Mouse (Mus musculus) midbrain, embryonic 14.5 days (tissue): Measurements from ENCODE around the gene Wbp2nl. TPM values are rescaled to one million over a fixed set of nuclear protein-coding genes. Genes with fewer than 3 reads are reported as not detected.

Experiments used
- ATAC-seq: fragments of 200-750 bp; cut with Nextera tagmentation; 2 replicates; pipeline ENCODE4 v1.8.0; 2017; ENCODE audit warnings: moderate number of reproducible peaks, moderate library complexity; ENCODE audit not compliant: low FRiP score, low TSS enrichment
- DNase-seq: peaks from one replicate; pipeline ENCODE4 v3.0.0-alpha.2; 2015
- H3K27ac ChIP-seq: fragments of 300-500 bp; sonication (generic); replicated peaks from 2 replicates; pipeline ENCODE4 v1.5.1; 2014; ENCODE audit warnings: mild to moderate bottlenecking, low read depth, low read length, moderate library complexity
- H3K27me3 ChIP-seq: fragments of 300-500 bp; sonication (generic); 2 replicates; pipeline ENCODE4 v1.6.1; 2014; ENCODE audit warnings: low read length, control low read depth, mixed read lengths; ENCODE audit not compliant: control insufficient read depth, insufficient read depth
- H3K36me3 ChIP-seq: fragments of 300-500 bp; sonication (generic); 2 replicates; pipeline ENCODE4 v1.6.1; 2014; ENCODE audit warnings: low read length, control low read depth; ENCODE audit not compliant: control insufficient read depth, insufficient read depth
- H3K4me1 ChIP-seq: fragments of 300-500 bp; sonication (generic); 2 replicates; pipeline ENCODE4 v1.6.1; 2014; ENCODE audit warnings: mild to moderate bottlenecking, antibody characterized with exemption, low read length, control low read depth; ENCODE audit not compliant: control insufficient read depth, insufficient read depth
- H3K4me2 ChIP-seq: fragments of 300-500 bp; sonication (generic); 2 replicates; pipeline ENCODE4 v1.6.1; 2014; ENCODE audit warnings: mild to moderate bottlenecking, low read length, moderate library complexity
- H3K4me3 ChIP-seq: fragments of 300-500 bp; sonication (generic); replicated peaks from 2 replicates; pipeline ENCODE4 v1.5.1; 2014; ENCODE audit warnings: low read depth, low read length
- H3K9ac ChIP-seq: fragments of 300-500 bp; sonication (generic); replicated peaks from 2 replicates; pipeline ENCODE4 v1.6.1; 2014; ENCODE audit warnings: mild to moderate bottlenecking, low read length, moderate library complexity
- H3K9me3 ChIP-seq: fragments of 300-500 bp; sonication (generic); 2 replicates; pipeline ENCODE4 v1.6.1; 2016; ENCODE audit warnings: low read length, control low read depth, mixed read lengths; ENCODE audit not compliant: control insufficient read depth
- WGBS: fragments of 180-500 bp; shearing (Covaris S2); extraction: QIAGEN DNeasy Blood & Tissue Kit; methylation state at CpG from one replicate; pipeline ENCODE4 v1.1.7; 2014; 5-methylcytosine and 5-hydroxymethylcytosine counted together
- polyA plus RNA-seq: library from polyadenylated mRNA; unstranded; fragments of >200 nt; fragmentation: Nextera tagmentation; extraction: Ambion mirVana; gene quantifications from 2 replicates; pipeline ENCODE4 v1.2.1, GENCODE M21; 2014

Gene Wbp2nl
- polyA plus RNA-seq, 1 experiment from 2014 or later: not detected

DNA sequence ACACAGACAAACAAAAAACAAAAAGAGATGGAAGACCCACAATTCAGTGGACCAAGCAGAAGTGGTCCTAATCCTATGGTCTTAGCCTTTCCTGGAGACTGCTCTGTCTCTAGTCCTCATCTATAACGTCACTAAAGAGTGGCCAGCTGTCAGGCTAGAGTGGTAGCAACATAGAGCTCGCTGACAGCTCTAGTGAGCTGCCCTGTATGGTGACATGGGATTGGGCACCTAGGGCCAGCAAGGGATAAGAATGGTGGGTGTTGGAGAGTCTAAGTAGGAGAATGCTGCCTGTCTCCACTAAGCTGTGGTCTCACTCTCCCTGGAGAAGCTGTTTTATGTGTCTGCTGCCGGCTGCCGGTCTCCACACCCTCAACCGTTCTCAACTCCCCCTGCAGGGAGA, 5.9 kb upstream of the Wbp2nl start:
- ATAC-seq (0 out of 2 replicates have a peak, but pooled peaks have one; percentile 21), DNase-seq (no peak)
- peaks cover 11% of the 10 kb centered on the region; the same call in 1 of the 2 replicates for H3K4me1 ChIP-seq
- H3K9ac ChIP-seq: no peak overlapping the region
- peaks cover 45% of the 10 kb centered on the region for H3K36me3 ChIP-seq
- WGBS: 12% methylated on average over 5 of the region's 5 CpGs
- H3K27ac ChIP-seq: peak overlapping the region; percentile 47
- no peak overlapping the region for H3K4me3 ChIP-seq
- peak overlapping the region; percentile 18; the same call in 1 of the 2 replicates for H3K4me2 ChIP-seq
- H3K27me3 ChIP-seq: no peaks in the 10 kb centered on the region
- no peaks in the 10 kb centered on the region for H3K9me3 ChIP-seq

DNA sequence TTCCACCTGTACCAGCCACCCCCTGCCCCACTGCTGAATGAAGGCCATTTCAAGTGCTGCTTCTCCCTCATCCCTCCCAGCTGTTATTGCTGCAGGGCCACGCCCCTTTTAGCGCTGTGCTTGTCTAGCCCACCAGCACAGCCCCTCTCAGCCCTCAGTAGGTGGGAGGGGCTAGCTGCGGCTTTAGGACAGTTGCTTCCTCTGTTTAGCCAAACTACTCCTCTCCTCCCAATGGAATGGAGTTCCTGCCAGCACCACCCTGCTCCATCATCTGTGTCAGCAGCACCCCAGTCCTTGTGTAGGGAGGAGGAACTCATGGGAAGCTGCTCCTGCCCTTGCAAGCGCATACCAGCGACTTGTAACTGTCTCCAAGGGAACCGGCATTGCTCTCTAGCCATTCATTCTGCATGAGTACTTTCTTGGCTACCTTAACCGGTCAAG, 5.5 kb upstream of the Wbp2nl start:
- Histone ChIP-seq H3K9ac (no peak overlapping the region), H3K4me1 (peaks cover 11% of the 10 kb centered on the region; the same call in 1 of the 2 replicates), H3K36me3 (peaks cover 40% of the 10 kb centered on the region), H3K4me2 (peak overlapping the region; percentile 18; the same call in 1 of the 2 replicates), H3K4me3 (no peak overlapping the region), H3K27me3 (no peaks in the 10 kb centered on the region), H3K27ac (peak overlapping the region; percentile 47), H3K9me3 (no peaks in the 10 kb centered on the region)
- DNase-seq: peak; percentile 71
- ATAC-seq: peak; percentile 57
- WGBS: 5% methylated on average over 7 of the region's 7 CpGs

DNA sequence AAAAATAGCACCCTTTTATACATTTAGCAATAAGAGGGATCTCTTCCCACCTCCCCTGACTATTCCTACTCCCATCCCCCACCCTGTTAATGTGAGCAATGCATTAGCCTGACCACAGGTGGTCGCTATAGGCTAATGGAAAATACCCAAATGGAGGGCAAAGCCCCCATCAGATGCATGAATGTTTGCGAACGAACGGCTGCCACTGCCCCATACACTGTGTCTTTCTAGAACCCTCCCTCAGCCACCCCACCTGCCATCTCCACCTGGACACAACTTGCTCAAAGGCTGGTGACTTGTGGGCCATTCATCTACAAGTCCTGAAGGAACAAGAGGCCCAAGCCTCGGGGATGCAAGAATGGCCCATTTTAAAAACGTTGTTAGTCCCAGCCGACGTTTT, 4.7 kb upstream of the Wbp2nl start:
- peaks cover 11% of the 10 kb centered on the region; the same call in 1 of the 2 replicates for H3K4me1 ChIP-seq
- peak; percentile 78 for DNase-seq
- 38% methylated on average over 8 of the region's 8 CpGs for WGBS

DNA sequence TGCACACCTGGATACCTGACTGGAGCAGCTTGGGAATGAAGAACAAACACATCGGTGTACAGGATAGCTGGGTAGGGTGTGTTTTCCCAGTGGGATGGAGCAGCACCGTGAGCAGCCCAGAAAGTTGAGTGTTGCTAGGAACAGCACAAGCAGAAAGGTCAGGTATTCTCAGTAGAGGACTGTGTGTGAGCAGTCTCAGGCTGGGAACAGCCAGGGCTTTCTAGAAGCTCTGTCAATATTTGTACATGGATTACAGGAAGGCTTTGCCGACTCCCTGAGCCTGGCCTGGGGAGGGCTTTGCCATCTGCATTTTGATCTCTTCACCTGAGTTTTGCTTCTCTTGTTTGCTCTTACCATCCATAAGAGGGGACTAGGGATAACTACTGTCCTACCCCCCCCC, 8.4 kb downstream of the Wbp2nl start:
- DNase-seq (no peak), ATAC-seq (no peak)
- 84% methylated on average over 3 of the region's 3 CpGs for WGBS

More for the DNA sequence above, 4.7 kb upstream of the Wbp2nl start:
- peaks cover 33% of the 10 kb centered on the region for H3K36me3 ChIP-seq
- no peak overlapping the region for H3K4me3 ChIP-seq
- H3K9ac ChIP-seq: no peak overlapping the region
- no peaks in the 10 kb centered on the region for H3K27me3 ChIP-seq
- H3K4me2 ChIP-seq: no peak overlapping the region
- no peak for ATAC-seq
- H3K9me3 ChIP-seq: no peaks in the 10 kb centered on the region
- H3K27ac ChIP-seq: 0 out of 2 replicates have a peak overlapping the region, but pooled peaks have one; percentile 47

DNA sequence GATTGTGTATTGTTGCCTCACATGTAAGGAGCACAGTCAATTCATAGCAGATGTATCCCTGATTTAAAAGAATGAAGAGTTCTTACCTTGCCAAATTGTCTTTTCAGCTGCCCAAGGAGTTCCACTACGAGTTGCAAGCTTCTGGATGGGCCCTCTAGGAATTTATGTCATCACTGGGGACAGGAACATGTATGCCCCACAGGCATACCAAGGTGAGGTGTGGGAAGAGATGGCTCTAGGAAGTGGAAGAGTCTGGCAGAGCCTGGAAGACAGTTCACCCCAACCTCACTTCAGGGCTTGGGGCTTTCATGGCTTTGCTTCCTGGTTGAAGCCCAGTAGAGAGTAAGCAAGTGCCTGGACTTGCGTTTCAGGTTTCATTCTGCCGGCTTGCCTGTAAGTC, 9.7 kb downstream of the Wbp2nl start:
- no peaks in the 10 kb centered on the region for H3K27me3 ChIP-seq
- no peak overlapping the region for H3K27ac ChIP-seq
- H3K4me1 ChIP-seq: no peaks in the 10 kb centered on the region
- 86% methylated on average over 3 of the region's 3 CpGs for WGBS
- ATAC-seq (no peak), DNase-seq (no peak)
- no peaks in the 10 kb centered on the region for H3K9me3 ChIP-seq
- H3K4me3 ChIP-seq: no peak overlapping the region
- H3K4me2 ChIP-seq: no peak overlapping the region
- no peak overlapping the region for H3K9ac ChIP-seq
- no peaks in the 10 kb centered on the region for H3K36me3 ChIP-seq

More for the DNA sequence above, 8.4 kb downstream of the Wbp2nl start:
- no peak overlapping the region for H3K4me2 ChIP-seq
- H3K36me3 ChIP-seq: no peaks in the 10 kb centered on the region
- H3K9me3 ChIP-seq: no peaks in the 10 kb centered on the region
- H3K9ac ChIP-seq: no peak overlapping the region
- H3K4me3 ChIP-seq: no peak overlapping the region
- no peak overlapping the region for H3K27ac ChIP-seq
- no peaks in the 10 kb centered on the region for H3K4me1 ChIP-seq
- H3K27me3 ChIP-seq: no peaks in the 10 kb centered on the region

DNA sequence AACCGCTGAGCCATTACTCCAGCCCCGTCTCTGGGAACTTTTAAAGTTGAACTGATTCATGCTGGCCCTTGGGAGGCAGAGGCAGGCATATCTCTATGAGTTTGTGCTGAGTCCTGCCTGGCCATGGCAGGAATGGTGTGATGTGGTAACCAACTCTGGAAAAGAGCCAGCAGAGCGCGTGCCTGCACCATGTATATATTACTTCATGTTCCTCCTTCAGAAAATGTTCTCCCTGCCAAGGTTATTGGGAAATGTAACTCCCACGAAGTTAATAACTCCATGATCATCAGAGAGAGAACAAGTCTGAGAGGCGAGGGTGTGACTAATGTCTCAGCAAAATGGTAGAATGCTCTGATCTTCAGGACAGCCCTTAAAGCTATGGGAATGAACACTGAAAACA, 19.1 kb downstream of the Wbp2nl start:
- Histone ChIP-seq H3K9me3 (no peaks in the 10 kb centered on the region), H3K4me3 (no peak overlapping the region), H3K4me2 (no peak overlapping the region), H3K36me3 (no peaks in the 10 kb centered on the region), H3K9ac (no peak overlapping the region), H3K27ac (no peak overlapping the region), H3K27me3 (no peaks in the 10 kb centered on the region), H3K4me1 (no peaks in the 10 kb centered on the region)
- ATAC-seq: no peak
- DNase-seq: no peak
- 88% methylated on average over 6 of the region's 6 CpGs for WGBS

DNA sequence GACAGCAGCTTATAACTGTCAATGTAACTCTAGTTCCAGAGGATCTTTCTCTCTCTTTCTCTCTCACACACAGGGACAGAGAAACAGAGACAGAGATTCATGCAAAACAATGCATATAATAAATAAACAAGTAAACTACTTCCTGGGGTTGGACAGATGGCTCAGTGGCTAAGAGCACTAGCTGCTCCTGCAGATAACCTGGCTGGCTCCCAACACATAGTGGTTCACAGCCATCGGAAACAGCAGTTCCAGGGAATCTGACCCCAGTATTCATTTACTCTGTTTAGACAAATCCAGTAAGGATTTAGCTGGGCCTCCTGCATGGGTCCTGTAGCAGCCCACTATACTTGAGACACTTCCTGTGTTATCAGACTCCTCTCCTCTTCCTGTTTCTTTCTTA, 20.9 kb downstream of the Wbp2nl start:
- Histone ChIP-seq H3K4me1 (no peaks in the 10 kb centered on the region), H3K27me3 (no peaks in the 10 kb centered on the region), H3K36me3 (no peaks in the 10 kb centered on the region), H3K4me3 (no peak overlapping the region), H3K9ac (no peak overlapping the region), H3K27ac (no peak overlapping the region), H3K4me2 (no peak overlapping the region), H3K9me3 (no peaks in the 10 kb centered on the region)
- DNase-seq (no peak), ATAC-seq (no peak)
- WGBS: 78% methylated on average over 1 of the region's 1 CpGs

DNA sequence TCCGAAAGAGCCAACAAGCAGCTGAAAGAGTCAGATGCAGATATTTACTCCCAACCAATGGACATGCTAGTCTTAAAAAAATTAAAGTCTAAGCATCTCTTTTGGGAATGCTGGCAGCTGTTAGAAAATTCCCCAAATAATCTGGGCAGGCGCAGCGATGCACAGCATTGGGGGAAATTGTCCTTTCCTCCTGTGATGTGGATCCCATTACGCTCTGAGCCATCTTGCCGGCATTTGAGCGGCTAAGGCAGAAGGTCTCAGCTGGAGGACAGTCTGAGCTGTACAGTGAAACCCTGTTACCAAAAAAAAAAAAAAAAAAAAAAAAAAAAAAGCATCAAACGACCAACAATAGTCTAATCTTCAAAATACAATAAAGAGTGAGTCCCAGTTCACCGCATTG, 23.4 kb downstream of the Wbp2nl start:
- Histone ChIP-seq H3K27me3 (no peaks in the 10 kb centered on the region), H3K36me3 (no peaks in the 10 kb centered on the region), H3K27ac (no peak overlapping the region), H3K9me3 (no peaks in the 10 kb centered on the region), H3K4me3 (no peak overlapping the region), H3K4me1 (no peaks in the 10 kb centered on the region), H3K9ac (no peak overlapping the region), H3K4me2 (no peak overlapping the region)
- DNase-seq (no peak), ATAC-seq (no peak)
- WGBS: 80% methylated on average over 8 of the region's 8 CpGs

DNA sequence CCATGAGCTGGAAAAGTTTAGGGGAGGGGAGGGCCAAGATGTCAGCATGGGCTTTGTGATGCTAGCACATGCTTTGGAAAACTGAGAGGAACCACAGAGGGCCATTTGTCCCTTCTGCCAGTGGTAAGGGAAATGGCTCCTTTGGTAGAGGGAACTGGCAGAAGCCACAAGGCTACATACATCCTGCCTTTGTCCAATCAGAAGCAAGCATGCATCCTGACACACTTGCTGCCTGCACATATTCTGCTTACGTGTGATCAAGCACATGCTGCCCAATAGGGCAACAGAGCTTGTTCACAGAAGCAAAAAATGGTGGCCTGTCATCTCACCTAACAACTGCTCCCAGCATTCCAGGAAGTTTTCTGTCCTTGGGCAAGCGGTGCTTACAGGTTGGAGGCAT, 26.6 kb downstream of the Wbp2nl start:
- ATAC-seq (no peak), DNase-seq (no peak)
- Histone ChIP-seq H3K9me3 (no peaks in the 10 kb centered on the region), H3K4me3 (no peak overlapping the region), H3K9ac (no peak overlapping the region), H3K4me1 (no peaks in the 10 kb centered on the region), H3K4me2 (no peak overlapping the region), H3K27ac (no peak overlapping the region), H3K36me3 (peaks cover 4% of the 10 kb centered on the region; the same call in 1 of the 2 replicates), H3K27me3 (no peaks in the 10 kb centered on the region)
- WGBS: 81% methylated on average over 2 of the region's 2 CpGs
